Mouse (Mus musculus) embryonic fibroblast, embryonic 13.5 days (primary cell): ENCODE measurements around the gene Camta1.

Experiments used
- CTCF ChIP-seq: IDR thresholded peaks from 2 replicates; pipeline ENCODE4 v1.5.1; 2011; ENCODE audit warnings: mild to moderate bottlenecking, control low read depth, low read length, moderate library complexity, borderline replicate concordance; ENCODE audit not compliant: insufficient read depth
- POLR2A ChIP-seq: IDR thresholded peaks from 2 replicates; pipeline ENCODE4 v1.6.1; 2011; ENCODE audit warnings: low read depth, mild to moderate bottlenecking, control low read depth, low read length, moderate library complexity

GRCm38 (mm10) chr4:151640971-151641370, 220.7 kb downstream of the Camta1 start:
- TF ChIP-seq CTCF (no peak), POLR2A (no peak)
